Mouse (Mus musculus): ENCODE measurements around the gene Defa33.
"Not testable (repeated sequence)": the region's sequence is repeated elsewhere in the genome, so short reads cannot be mapped to it uniquely, and the experiment has no call there.

Defa33 gene

GRCm38 (mm10) chr8:21391511-21391910 lies at the start of gene Defa33:
Gene Defa33, plus strand, starts transcription at chr8:21391811.
- not testable (repeated sequence) for DNase-seq (ENCODE audit: low spot score in 2 of 2)

- not testable (repeated sequence) for DNase-seq (ENCODE audit: low spot score in 2 of 2)
Observed at GRCm38 (mm10) chr8:21378215-21378614, 13.4 kb upstream of the Defa33 start, which contains the start of gene Defa2. Gene Defa2, plus strand, starts transcription at chr8:21378515.

- DNase-seq (ENCODE audit: low spot score in 2 of 2) = not testable (repeated sequence)
Observed at GRCm38 (mm10) chr8:21427111-21427510, 35.5 kb downstream of the Defa33 start, which contains the start of gene Defa36. Gene Defa36, plus strand, starts transcription at chr8:21427411.

All from spleen, postnatal 4 days (tissue).